Mouse (Mus musculus) thymus, adult 2 months (tissue): Measurements from ENCODE around the gene Tekt2.

Source experiments
- CTCF ChIP-seq: fragments of 200-500 bp; IDR thresholded peaks from 2 replicates; pipeline ENCODE4 v1.5.1; 2012; ENCODE audit warnings: mild to moderate bottlenecking, control low read depth, low read length, moderate library complexity, borderline replicate concordance; ENCODE audit not compliant: control insufficient read depth, poor library complexity, insufficient read depth; ENCODE audit errors: extremely low read depth
- POLR2A ChIP-seq: fragments of 200-500 bp; IDR thresholded peaks from 2 replicates; pipeline ENCODE4 v1.6.1; 2012; ENCODE audit warnings: mild to moderate bottlenecking, low read length, control low read depth, moderate library complexity; ENCODE audit not compliant: control insufficient read depth, poor library complexity, insufficient read depth; ENCODE audit errors: extremely low read depth

DNA sequence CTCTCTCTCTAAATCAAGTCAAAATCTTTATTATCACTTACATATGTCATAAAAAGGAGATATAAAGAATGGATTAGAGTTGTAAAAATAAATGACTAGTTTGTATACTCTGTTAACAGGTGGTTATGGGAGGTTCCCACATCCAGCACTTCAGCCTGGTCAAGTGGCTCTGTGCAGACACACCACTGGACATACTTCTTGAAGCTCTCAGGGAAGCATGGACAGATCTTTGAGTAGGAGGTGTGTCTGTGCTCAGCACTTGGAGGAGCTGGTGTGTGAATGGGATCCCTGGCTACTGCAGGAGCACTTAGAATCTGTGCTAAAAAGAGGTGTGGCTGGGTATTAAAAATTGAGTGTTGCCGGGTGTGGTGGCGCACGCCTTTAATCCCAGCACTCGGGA is 4.8 kb upstream of the Tekt2 start:
- TF ChIP-seq CTCF (no peak), POLR2A (no peak)
